10 mouse cellular contexts compared by ENCODE assay signal in genomic region chr3:102763713-102764400, GRCm38 (mm10). TPM values are rescaled to one million over a fixed set of nuclear protein-coding genes. Genes with fewer than 3 reads are reported as not detected.
A peak's percentile ranks its signal among the peaks of the same experiment; 100 is the strongest.
DNase-seq lines count a peak whose midpoint lies in the region; ATAC-seq and TF ChIP-seq lines count a peak whose summit lies in the region.
"Had no signal": no experiment of that assay in that cellular context is flagged by ENCODE, and none has a peak within 500 bp of the region (broad histone marks: within the 10 kb centered on the region; RNA-seq: fewer than 3 reads in every experiment).

No protein-coding gene starts in this region.

- H3K9ac ChIP-seq in heart, adult 2 months (ENCODE audit: low read depth, low read length), result no peak overlapping the region
- no peak overlapping the region for H3K9ac ChIP-seq in intestine, embryonic 16.5 days (ENCODE audit: low read depth, low read length)

- peak; percentile 29 to 40 for DNase-seq in layer of hippocampus, adult 8-10 months (ENCODE audit: low spot score in 2 of 2)
- DNase-seq in layer of hippocampus, adult 11-12 months (ENCODE audit: low spot score), result no peak
- peak; percentile 59 for DNase-seq in cerebellum, adult 8-10 months
- DNase-seq in heart, adult 2 months, result peak; percentile 47 to 50
- DNase-seq in thymus, postnatal 36 days, result no peak
- DNase-seq in adrenal gland, adult (ENCODE audit: inconsistent age in 2 of 2, low spot score in 1 of 2), result no peak

- peak overlapping the region; percentile 32 for H3K27ac ChIP-seq in heart, adult 2 months
- H3K27ac ChIP-seq in intestine, embryonic 16.5 days (ENCODE audit: low read length), result no peak overlapping the region

- no peaks in the 10 kb centered on the region for H3K79me2 ChIP-seq in heart, adult 2 months (replicated peaks; ENCODE audit: control insufficient read depth, insufficient read depth, low read length)

- 32% methylated on average over 10 of the region's 10 CpGs for WGBS in heart, adult 2 months
- WGBS in intestine, embryonic 16.5 days, result 37% methylated on average over 10 of the region's 10 CpGs

- H3K4me1 ChIP-seq in heart, adult 2 months (ENCODE audit: control insufficient read depth, insufficient read depth, low read length), result peaks cover 4% of the 10 kb centered on the region; the same call in 1 of the 2 replicates
- 0 out of 2 replicates have a peak, but pooled peaks cover 3% of the 10 kb centered on the region for H3K4me1 ChIP-seq in intestine, embryonic 16.5 days (ENCODE audit: control insufficient read depth, insufficient read depth, low read length)

- TF ChIP-seq POLR2A in heart, adult 2 months (IDR thresholded peaks at IDR 0.05; ENCODE audit: insufficient read depth, low read depth, low read length), result no peak

- intact Hi-C loops in heart, adult 2 months (cut with DNase I), result no loop called here

- no peaks in the 10 kb centered on the region for H3K36me3 ChIP-seq in heart, adult 2 months (ENCODE audit: control insufficient read depth, insufficient read depth, low read length)
- no peaks in the 10 kb centered on the region for H3K36me3 ChIP-seq in intestine, embryonic 16.5 days (ENCODE audit: control insufficient read depth, insufficient read depth, low read length)

- no peaks in the 10 kb centered on the region for H3K9me3 ChIP-seq in intestine, embryonic 16.5 days (ENCODE audit: control insufficient read depth, low read length)

- TF ChIP-seq EP300 in heart, adult 2 months (IDR thresholded peaks at IDR 0.05; ENCODE audit: insufficient read depth, low read depth, low read length), result no peak

- H3K4me3 ChIP-seq in heart, adult 2 months, result no peak overlapping the region
- no peak overlapping the region for H3K4me3 ChIP-seq in intestine, embryonic 16.5 days (ENCODE audit: low read length)

- no peaks in the 10 kb centered on the region for H3K27me3 ChIP-seq in heart, adult 2 months (ENCODE audit: control insufficient read depth, insufficient read depth, low read length)
- H3K27me3 ChIP-seq in intestine, embryonic 16.5 days (replicated peaks; ENCODE audit: control insufficient read depth, insufficient read depth, low read length), result no peaks in the 10 kb centered on the region

- no peak for TF ChIP-seq CTCF in heart, adult 2 months (IDR thresholded peaks at IDR 0.05)

- H3K4me2 ChIP-seq in intestine, embryonic 16.5 days (ENCODE audit: low read depth, low read length), result no peak overlapping the region

- ATAC-seq in intestine, embryonic 16.5 days, result peak; percentile 28; the same call in 1 of the 2 replicates
- ATAC-seq in CD4-positive, CD25-positive, alpha-beta regulatory T cell, adult 4 months, result no peak

RNA-seq across cellular contexts. Expression of gene Tshb, which starts 18.7 kb away (rescaled TPM):
- total RNA-seq in layer of hippocampus, adult 8-10 months (2022), result not detected
- total RNA-seq in heart, adult 2 months (2021), result not detected
- not detected in 2 replicates for polyA plus RNA-seq in heart, adult 2 months (2012; rRNA removed)
- polyA plus RNA-seq in intestine, embryonic 16.5 days (2015; fragmentation: Nextera tagmentation; extraction: Ambion mirVana), result 0.10 TPM in 1 of 2 replicates, not detected in the other
- not detected for polyA plus RNA-seq in CD4-positive, CD25-positive, alpha-beta regulatory T cell, adult 4 months (2017; shearing (Covaris generic))
- total RNA-seq: common myeloid progenitor, adult 5-6 weeks; layer of hippocampus, postnatal 10 days had no signal

RNA-seq across cellular contexts. Expression of gene Tspan2, which starts 29.5 kb away (rescaled TPM):
- total RNA-seq in layer of hippocampus, adult 8-10 months (2022), result 10 to 100 TPM; 58.8 to 84.9 (median 66.0) TPM
- total RNA-seq in heart, adult 2 months (2021), result 1 to 10 TPM; 8.4 to 9.4 TPM
- 4.2 and 9.8 TPM in 2 replicates for polyA plus RNA-seq in heart, adult 2 months (2012; rRNA removed)
- 15.0 and 15.2 TPM in 2 replicates for polyA plus RNA-seq in intestine, embryonic 16.5 days (2015; fragmentation: Nextera tagmentation; extraction: Ambion mirVana)
- polyA plus RNA-seq in CD4-positive, CD25-positive, alpha-beta regulatory T cell, adult 4 months (2017; shearing (Covaris generic)), result 1 to 10 TPM in 1 of 2 experiments, under 1 TPM in 1; 0.70 to 1.3 TPM

Comparison
In these comparisons a context has a peak if more than half of its experiments do, and no peak if none do; other contexts are left out.
1. DNase-seq: peak in layer of hippocampus, adult 8-10 months (2 of 2), cerebellum, adult 8-10 months (single experiment) and heart, adult 2 months (2 of 2); none in layer of hippocampus, adult 11-12 months (single experiment), thymus, postnatal 36 days (0 of 2) and adrenal gland, adult (0 of 2).